Mouse (Mus musculus) limb, embryonic 15.5 days (tissue): ENCODE measurements around the gene Adk. TPM values are rescaled to one million over a fixed set of nuclear protein-coding genes. Genes with fewer than 3 reads are reported as not detected.
A peak's percentile ranks its signal among the peaks of the same experiment; 100 is the strongest.

Experiments
- ATAC-seq: fragments of 200-750 bp; cut with Nextera tagmentation; 2 replicates; pipeline ENCODE4 v1.8.0; 2017; ENCODE audit warnings: low read depth, moderate TSS enrichment; ENCODE audit not compliant: insufficient number of reproducible peaks, low FRiP score, low TSS enrichment
- H3K27ac ChIP-seq: fragments of 300-500 bp; sonication (generic); 2 replicates; pipeline ENCODE4 v1.5.1; 2015; ENCODE audit warnings: moderate library complexity, mild to moderate bottlenecking, inconsistent platforms
- H3K27me3 ChIP-seq: fragments of 300-500 bp; sonication (generic); 2 replicates; pipeline ENCODE4 v1.6.1; 2015; ENCODE audit warnings: inconsistent platforms
- H3K36me3 ChIP-seq: fragments of 300-500 bp; sonication (generic); 2 replicates; pipeline ENCODE4 v1.6.1; 2015; ENCODE audit warnings: inconsistent platforms
- H3K4me1 ChIP-seq: fragments of 300-500 bp; sonication (generic); 2 replicates; pipeline ENCODE4 v1.6.1; 2015; ENCODE audit warnings: inconsistent platforms
- H3K4me2 ChIP-seq: fragments of 300-500 bp; sonication (generic); 2 replicates; pipeline ENCODE4 v1.6.1; 2015; ENCODE audit warnings: mild to moderate bottlenecking, inconsistent platforms
- H3K4me3 ChIP-seq: fragments of 300-500 bp; sonication (generic); 2 replicates; pipeline ENCODE4 v1.5.1; 2015; ENCODE audit warnings: mild to moderate bottlenecking, inconsistent platforms
- H3K9ac ChIP-seq: fragments of 300-500 bp; sonication (generic); 2 replicates; pipeline ENCODE4 v1.6.1; 2015; ENCODE audit warnings: inconsistent platforms
- H3K9me3 ChIP-seq: fragments of 300-500 bp; sonication (generic); 2 replicates; pipeline ENCODE4 v1.6.1; 2016; ENCODE audit warnings: inconsistent platforms
- WGBS: fragments of 180-500 bp; shearing (Covaris S2); methylation state at CpG from one replicate; pipeline ENCODE4 v1.1.7; 2015; 5-methylcytosine and 5-hydroxymethylcytosine counted together
- polyA plus RNA-seq: library from polyadenylated mRNA; unstranded; fragments of >200 nt; fragmentation: Nextera tagmentation; extraction: Ambion mirVana; gene quantifications from 2 replicates; pipeline ENCODE4 v1.2.1, GENCODE M21; 2015

Gene Adk
- polyA plus RNA-seq, 1 experiment from 2014 or later: 148 TPM

GRCm38 (mm10) chr14:21241105-21241504, 188.7 kb downstream of the Adk start:
- no peak for ATAC-seq
- no peak overlapping the region for H3K4me3 ChIP-seq
- WGBS: 56% methylated on average over 5 of the region's 5 CpGs
- H3K9me3 ChIP-seq: no peaks in the 10 kb centered on the region
- no peak overlapping the region for H3K27ac ChIP-seq
- H3K9ac ChIP-seq: no peak overlapping the region
- no peaks in the 10 kb centered on the region for H3K36me3 ChIP-seq
- H3K4me1 ChIP-seq: no peaks in the 10 kb centered on the region
- no peaks in the 10 kb centered on the region for H3K27me3 ChIP-seq
- H3K4me2 ChIP-seq: no peak overlapping the region

GRCm38 (mm10) chr14:21251386-21251785, 199.0 kb downstream of the Adk start:
- no peak overlapping the region for H3K4me3 ChIP-seq
- H3K27me3 ChIP-seq: no peaks in the 10 kb centered on the region
- WGBS: 45% methylated on average over 5 of the region's 5 CpGs
- no peaks in the 10 kb centered on the region for H3K9me3 ChIP-seq
- peaks cover 9% of the 10 kb centered on the region for H3K4me1 ChIP-seq
- no peak overlapping the region for H3K27ac ChIP-seq
- H3K36me3 ChIP-seq: no peaks in the 10 kb centered on the region
- no peak overlapping the region for H3K4me2 ChIP-seq
- ATAC-seq: no peak
- no peak overlapping the region for H3K9ac ChIP-seq

GRCm38 (mm10) chr14:21252326-21252886, 200.0 kb downstream of the Adk start:
- H3K4me3 ChIP-seq: no peak overlapping the region
- no peak for ATAC-seq
- 15% methylated on average over 7 of the region's 7 CpGs for WGBS
- no peak overlapping the region for H3K9ac ChIP-seq
- no peak overlapping the region for H3K4me2 ChIP-seq
- no peaks in the 10 kb centered on the region for H3K27me3 ChIP-seq
- no peaks in the 10 kb centered on the region for H3K9me3 ChIP-seq
- H3K36me3 ChIP-seq: no peaks in the 10 kb centered on the region
- H3K4me1 ChIP-seq: peaks cover 9% of the 10 kb centered on the region
- peak overlapping the region; percentile 11; the same call in 1 of the 2 replicates for H3K27ac ChIP-seq

- Histone ChIP-seq H3K4me1 (peaks cover 9% of the 10 kb centered on the region), H3K9me3 (no peaks in the 10 kb centered on the region), H3K36me3 (no peaks in the 10 kb centered on the region), H3K9ac (no peak overlapping the region), H3K27me3 (no peaks in the 10 kb centered on the region), H3K4me3 (no peak overlapping the region), H3K4me2 (no peak overlapping the region), H3K27ac (no peak overlapping the region; the same call in 1 of the 2 replicates)
- ATAC-seq: no peak
- 40% methylated on average over 5 of the region's 5 CpGs for WGBS
Observed at GRCm38 (mm10) chr14:21253321-21253992, 201.1 kb downstream of the Adk start.

- no peaks in the 10 kb centered on the region for H3K9me3 ChIP-seq
- no peak overlapping the region for H3K4me3 ChIP-seq
- no peak overlapping the region for H3K4me2 ChIP-seq
- no peak overlapping the region for H3K9ac ChIP-seq
- H3K4me1 ChIP-seq: peaks cover 9% of the 10 kb centered on the region
- 62% methylated on average over 2 of the region's 2 CpGs for WGBS
- no peak for ATAC-seq
- no peaks in the 10 kb centered on the region for H3K36me3 ChIP-seq
- no peak overlapping the region for H3K27ac ChIP-seq
- H3K27me3 ChIP-seq: no peaks in the 10 kb centered on the region
Observed at GRCm38 (mm10) chr14:21253993-21254339, 201.6 kb downstream of the Adk start.

- Histone ChIP-seq H3K27ac (no peak overlapping the region), H3K27me3 (no peaks in the 10 kb centered on the region), H3K9me3 (no peaks in the 10 kb centered on the region), H3K9ac (no peak overlapping the region), H3K4me3 (no peak overlapping the region), H3K36me3 (no peaks in the 10 kb centered on the region), H3K4me2 (no peak overlapping the region), H3K4me1 (no peaks in the 10 kb centered on the region)
- no peak for ATAC-seq
- 85% methylated on average over 8 of the region's 8 CpGs for WGBS
Observed at GRCm38 (mm10) chr14:21268229-21268628, 215.9 kb downstream of the Adk start.

GRCm38 (mm10) chr14:21271472-21271871, 219.1 kb downstream of the Adk start:
- no peaks in the 10 kb centered on the region for H3K9me3 ChIP-seq
- H3K27ac ChIP-seq: no peak overlapping the region
- H3K27me3 ChIP-seq: no peaks in the 10 kb centered on the region
- H3K36me3 ChIP-seq: no peaks in the 10 kb centered on the region
- no peak overlapping the region for H3K4me2 ChIP-seq
- no peak for ATAC-seq
- WGBS: 79% methylated on average over 4 of the region's 4 CpGs
- H3K4me3 ChIP-seq: no peak overlapping the region
- no peak overlapping the region for H3K9ac ChIP-seq
- no peaks in the 10 kb centered on the region for H3K4me1 ChIP-seq

GRCm38 (mm10) chr14:21275786-21276185, 223.4 kb downstream of the Adk start:
- H3K36me3 ChIP-seq: no peaks in the 10 kb centered on the region
- no peak overlapping the region for H3K4me3 ChIP-seq
- no peaks in the 10 kb centered on the region for H3K4me1 ChIP-seq
- no peak overlapping the region for H3K4me2 ChIP-seq
- H3K9me3 ChIP-seq: no peaks in the 10 kb centered on the region
- WGBS: 88% methylated on average over 1 of the region's 1 CpGs
- H3K27me3 ChIP-seq: no peaks in the 10 kb centered on the region
- no peak overlapping the region for H3K9ac ChIP-seq
- no peak overlapping the region for H3K27ac ChIP-seq
- no peak for ATAC-seq

GRCm38 (mm10) chr14:21278290-21278689, 225.9 kb downstream of the Adk start:
- Histone ChIP-seq H3K4me3 (no peak overlapping the region), H3K27ac (no peak overlapping the region), H3K4me2 (no peak overlapping the region), H3K27me3 (no peaks in the 10 kb centered on the region; the same call in 1 of the 2 replicates), H3K36me3 (no peaks in the 10 kb centered on the region), H3K9me3 (no peaks in the 10 kb centered on the region), H3K4me1 (0 out of 2 replicates have a peak, but pooled peaks cover 3% of the 10 kb centered on the region), H3K9ac (no peak overlapping the region)
- 93% methylated on average over 2 of the region's 2 CpGs for WGBS
- no peak for ATAC-seq

- 0 out of 2 replicates have a peak, but pooled peaks cover 5% of the 10 kb centered on the region for H3K4me1 ChIP-seq
- H3K27ac ChIP-seq: no peak overlapping the region
- H3K4me2 ChIP-seq: no peak overlapping the region
- no peaks in the 10 kb centered on the region; the same call in 1 of the 2 replicates for H3K27me3 ChIP-seq
- no peak overlapping the region for H3K9ac ChIP-seq
- no peaks in the 10 kb centered on the region for H3K36me3 ChIP-seq
- WGBS: 68% methylated on average over 6 of the region's 6 CpGs
- no peak overlapping the region for H3K4me3 ChIP-seq
- H3K9me3 ChIP-seq: no peaks in the 10 kb centered on the region
- ATAC-seq: no peak
Observed at GRCm38 (mm10) chr14:21278907-21279535, 226.6 kb downstream of the Adk start.

- Histone ChIP-seq H3K9ac (no peak overlapping the region), H3K36me3 (no peaks in the 10 kb centered on the region), H3K27ac (no peak overlapping the region), H3K4me2 (no peak overlapping the region), H3K4me1 (0 out of 2 replicates have a peak, but pooled peaks cover 9% of the 10 kb centered on the region), H3K9me3 (no peaks in the 10 kb centered on the region), H3K4me3 (no peak overlapping the region), H3K27me3 (no peaks in the 10 kb centered on the region; the same call in 1 of the 2 replicates)
- 50% methylated on average over 3 of the region's 3 CpGs for WGBS
- no peak for ATAC-seq
Observed at GRCm38 (mm10) chr14:21280451-21280850, 228.1 kb downstream of the Adk start.

- Histone ChIP-seq H3K4me2 (no peak overlapping the region), H3K9me3 (no peaks in the 10 kb centered on the region), H3K4me3 (no peak overlapping the region), H3K27me3 (no peaks in the 10 kb centered on the region; the same call in 1 of the 2 replicates), H3K27ac (no peak overlapping the region), H3K36me3 (no peaks in the 10 kb centered on the region), H3K9ac (no peak overlapping the region), H3K4me1 (peaks cover 15% of the 10 kb centered on the region; the same call in 1 of the 2 replicates)
- 57% methylated on average over 4 of the region's 4 CpGs for WGBS
- no peak for ATAC-seq
Observed at GRCm38 (mm10) chr14:21281506-21281905, 229.1 kb downstream of the Adk start.
